Mouse (Mus musculus): ENCODE results near the gene Cilp2. TPM values are rescaled to one million over a fixed set of nuclear protein-coding genes. Genes with fewer than 3 reads are reported as not detected.
A peak's percentile ranks its signal among the peaks of the same experiment; 100 is the strongest.

Cilp2 gene
- polyA plus RNA-seq, 1 experiment from 2014 or later: 3.1 TPM

GRCm38 (mm10) chr8:69874155-69874554 is 13.3 kb downstream of the Cilp2 start:
- Histone ChIP-seq H3K36me3 (ENCODE audit: control insufficient read depth, insufficient read depth, low read length) (peaks cover 24% of the 10 kb centered on the region), H3K9ac (replicated peaks; ENCODE audit: low read length) (no peak overlapping the region), H3K4me3 (replicated peaks; ENCODE audit: low read depth, low read length) (no peak overlapping the region), H3K4me1 (ENCODE audit: control insufficient read depth, insufficient read depth, low read length) (no peaks in the 10 kb centered on the region), H3K9me3 (ENCODE audit: control insufficient read depth, low read length) (no peaks in the 10 kb centered on the region), H3K4me2 (ENCODE audit: low read length) (no peak overlapping the region), H3K27me3 (ENCODE audit: control insufficient read depth, insufficient read depth, low read length) (peaks cover 1% of the 10 kb centered on the region; the same call in 1 of the 2 replicates), H3K27ac (replicated peaks; ENCODE audit: low read depth, low read length) (no peak overlapping the region)
- ATAC-seq (ENCODE audit: low FRiP score, low TSS enrichment): no peak
- 13% methylated on average over 9 of the region's 9 CpGs for WGBS
- peak; percentile 85 for DNase-seq

DNA sequence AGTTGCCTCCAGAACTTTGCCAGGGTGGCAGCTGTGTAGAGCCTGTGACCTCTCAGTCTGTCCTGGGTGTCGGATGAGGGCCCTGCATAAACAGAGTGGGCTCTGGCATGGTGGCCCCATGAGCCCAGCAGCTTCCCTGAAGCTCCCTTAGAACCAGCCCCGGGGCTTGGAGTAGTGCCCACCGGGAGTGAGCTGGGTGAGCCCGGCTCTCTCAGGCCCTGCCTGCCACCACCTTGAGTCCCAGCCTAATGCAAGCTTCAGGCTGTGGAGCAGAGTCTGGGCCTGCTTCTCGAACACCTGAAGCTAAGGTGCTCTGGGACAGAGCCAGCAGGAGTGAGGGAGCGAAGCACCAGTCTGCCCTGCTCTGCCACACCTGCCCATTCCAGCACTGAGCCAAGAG is 16.6 kb downstream of the Cilp2 start:
- no peak for ATAC-seq (ENCODE audit: low FRiP score, low TSS enrichment)
- H3K4me1 ChIP-seq (ENCODE audit: control insufficient read depth, insufficient read depth, low read length): no peaks in the 10 kb centered on the region
- DNase-seq: no peak
- H3K36me3 ChIP-seq (ENCODE audit: control insufficient read depth, insufficient read depth, low read length): peaks cover 24% of the 10 kb centered on the region
- no peak overlapping the region for H3K27ac ChIP-seq (replicated peaks; ENCODE audit: low read depth, low read length)
- H3K27me3 ChIP-seq (ENCODE audit: control insufficient read depth, insufficient read depth, low read length): no peaks in the 10 kb centered on the region
- no peak overlapping the region for H3K9ac ChIP-seq (replicated peaks; ENCODE audit: low read length)
- no peaks in the 10 kb centered on the region for H3K9me3 ChIP-seq (ENCODE audit: control insufficient read depth, low read length)
- no peak overlapping the region for H3K4me3 ChIP-seq (replicated peaks; ENCODE audit: low read depth, low read length)
- WGBS: 90% methylated on average over 6 of the region's 6 CpGs
- H3K4me2 ChIP-seq (ENCODE audit: low read length): no peak overlapping the region

GRCm38 (mm10) chr8:69870003-69870765 is 17.3 kb downstream of the Cilp2 start:
- Histone ChIP-seq H3K27ac (replicated peaks; ENCODE audit: low read depth, low read length) (no peak overlapping the region), H3K4me1 (ENCODE audit: control insufficient read depth, insufficient read depth, low read length) (no peaks in the 10 kb centered on the region), H3K4me3 (replicated peaks; ENCODE audit: low read depth, low read length) (no peak overlapping the region), H3K27me3 (ENCODE audit: control insufficient read depth, insufficient read depth, low read length) (no peaks in the 10 kb centered on the region), H3K9ac (replicated peaks; ENCODE audit: low read length) (no peak overlapping the region), H3K4me2 (ENCODE audit: low read length) (no peak overlapping the region), H3K9me3 (ENCODE audit: control insufficient read depth, low read length) (no peaks in the 10 kb centered on the region), H3K36me3 (ENCODE audit: control insufficient read depth, insufficient read depth, low read length) (peaks cover 32% of the 10 kb centered on the region)
- ATAC-seq (ENCODE audit: low FRiP score, low TSS enrichment): no peak
- WGBS: 87% methylated on average over 11 of the region's 11 CpGs
- DNase-seq: no peak

GRCm38 (mm10) chr8:69867696-69868326 is 19.7 kb downstream of the Cilp2 start:
- DNase-seq: no peak
- Histone ChIP-seq H3K27ac (replicated peaks; ENCODE audit: low read depth, low read length) (no peak overlapping the region), H3K9ac (replicated peaks; ENCODE audit: low read length) (no peak overlapping the region), H3K4me1 (ENCODE audit: control insufficient read depth, insufficient read depth, low read length) (no peaks in the 10 kb centered on the region), H3K4me3 (replicated peaks; ENCODE audit: low read depth, low read length) (no peak overlapping the region), H3K4me2 (ENCODE audit: low read length) (no peak overlapping the region), H3K36me3 (ENCODE audit: control insufficient read depth, insufficient read depth, low read length) (peaks cover 43% of the 10 kb centered on the region), H3K9me3 (ENCODE audit: control insufficient read depth, low read length) (no peaks in the 10 kb centered on the region), H3K27me3 (ENCODE audit: control insufficient read depth, insufficient read depth, low read length) (no peaks in the 10 kb centered on the region)
- 85% methylated on average over 5 of the region's 5 CpGs for whole genome bisulfite sequencing
- ATAC-seq (ENCODE audit: low FRiP score, low TSS enrichment): no peak

GRCm38 (mm10) chr8:69864180-69864579 is 23.3 kb downstream of the Cilp2 start:
- Histone ChIP-seq H3K4me2 (ENCODE audit: low read length) (no peak overlapping the region), H3K27ac (replicated peaks; ENCODE audit: low read depth, low read length) (no peak overlapping the region), H3K36me3 (ENCODE audit: control insufficient read depth, insufficient read depth, low read length) (peaks cover 45% of the 10 kb centered on the region), H3K9me3 (ENCODE audit: control insufficient read depth, low read length) (no peaks in the 10 kb centered on the region), H3K9ac (replicated peaks; ENCODE audit: low read length) (no peak overlapping the region), H3K27me3 (ENCODE audit: control insufficient read depth, insufficient read depth, low read length) (no peaks in the 10 kb centered on the region), H3K4me3 (replicated peaks; ENCODE audit: low read depth, low read length) (no peak overlapping the region), H3K4me1 (ENCODE audit: control insufficient read depth, insufficient read depth, low read length) (no peaks in the 10 kb centered on the region)
- WGBS: 88% methylated on average over 5 of the region's 5 CpGs
- no peak for DNase-seq
- no peak for ATAC-seq (ENCODE audit: low FRiP score, low TSS enrichment)

GRCm38 (mm10) chr8:69863387-69864020 is 24.0 kb downstream of the Cilp2 start:
- Histone ChIP-seq H3K36me3 (ENCODE audit: control insufficient read depth, insufficient read depth, low read length) (peaks cover 50% of the 10 kb centered on the region), H3K9ac (replicated peaks; ENCODE audit: low read length) (no peak overlapping the region), H3K4me3 (replicated peaks; ENCODE audit: low read depth, low read length) (no peak overlapping the region), H3K27ac (replicated peaks; ENCODE audit: low read depth, low read length) (no peak overlapping the region), H3K27me3 (ENCODE audit: control insufficient read depth, insufficient read depth, low read length) (no peaks in the 10 kb centered on the region), H3K9me3 (ENCODE audit: control insufficient read depth, low read length) (no peaks in the 10 kb centered on the region), H3K4me2 (ENCODE audit: low read length) (no peak overlapping the region), H3K4me1 (ENCODE audit: control insufficient read depth, insufficient read depth, low read length) (no peaks in the 10 kb centered on the region)
- ATAC-seq (ENCODE audit: low FRiP score, low TSS enrichment) (no peak), DNase-seq (no peak)
- WGBS: 91% methylated on average over 5 of the region's 5 CpGs

DNA sequence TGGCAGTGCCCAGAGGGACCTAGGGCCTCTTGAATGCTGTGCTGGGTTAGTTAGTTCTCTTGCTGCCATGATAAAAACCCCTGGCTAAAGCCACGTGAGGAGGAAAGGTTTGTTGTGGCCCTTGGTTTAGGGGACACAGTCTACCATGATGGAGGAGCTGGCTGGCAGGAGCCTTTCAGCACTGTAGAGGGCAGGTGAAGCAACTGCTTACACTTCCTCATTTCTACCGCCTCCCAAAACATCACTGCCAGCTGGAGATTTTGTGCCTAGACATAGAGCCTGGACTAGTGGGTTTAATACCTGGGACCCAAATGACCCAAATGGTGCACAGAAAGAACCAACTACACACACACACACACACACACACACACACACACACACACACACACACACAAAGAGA is 26.2 kb downstream of the Cilp2 start:
- no peak overlapping the region for H3K9ac ChIP-seq (replicated peaks; ENCODE audit: low read length)
- DNase-seq (no peak), ATAC-seq (ENCODE audit: low FRiP score, low TSS enrichment) (no peak)
- WGBS: 66% methylated on average over 2 of the region's 2 CpGs
- no peaks in the 10 kb centered on the region for H3K9me3 ChIP-seq (ENCODE audit: control insufficient read depth, low read length)
- peaks cover 50% of the 10 kb centered on the region for H3K36me3 ChIP-seq (ENCODE audit: control insufficient read depth, insufficient read depth, low read length)
- H3K4me1 ChIP-seq (ENCODE audit: control insufficient read depth, insufficient read depth, low read length): no peaks in the 10 kb centered on the region
- H3K27ac ChIP-seq (replicated peaks; ENCODE audit: low read depth, low read length): no peak overlapping the region
- no peak overlapping the region for H3K4me3 ChIP-seq (replicated peaks; ENCODE audit: low read depth, low read length)
- H3K4me2 ChIP-seq (ENCODE audit: low read length): no peak overlapping the region
- no peaks in the 10 kb centered on the region for H3K27me3 ChIP-seq (ENCODE audit: control insufficient read depth, insufficient read depth, low read length)

GRCm38 (mm10) chr8:69860807-69861206 is 26.7 kb downstream of the Cilp2 start:
- DNase-seq (peak; percentile 19), ATAC-seq (ENCODE audit: low FRiP score, low TSS enrichment) (no peak)
- Histone ChIP-seq H3K27ac (replicated peaks; ENCODE audit: low read depth, low read length) (no peak overlapping the region), H3K4me2 (ENCODE audit: low read length) (no peak overlapping the region), H3K36me3 (ENCODE audit: control insufficient read depth, insufficient read depth, low read length) (peaks cover 49% of the 10 kb centered on the region), H3K4me1 (ENCODE audit: control insufficient read depth, insufficient read depth, low read length) (no peaks in the 10 kb centered on the region), H3K9me3 (ENCODE audit: control insufficient read depth, low read length) (no peaks in the 10 kb centered on the region), H3K9ac (replicated peaks; ENCODE audit: low read length) (no peak overlapping the region), H3K4me3 (replicated peaks; ENCODE audit: low read depth, low read length) (no peak overlapping the region), H3K27me3 (ENCODE audit: control insufficient read depth, insufficient read depth, low read length) (no peaks in the 10 kb centered on the region)
- 53% methylated on average over 4 of the region's 4 CpGs for WGBS

Data from midbrain, embryonic 14.5 days (tissue).